Mouse (Mus musculus): Measurements from ENCODE around the gene Ccser1.
"Not testable (repeated sequence)": the region's sequence is repeated elsewhere in the genome, so short reads cannot be mapped to it uniquely, and the experiment has no call there.

The Ccser1 gene

GRCm38 (mm10) chr6:61746346-61746745 is 566.2 kb downstream of the Ccser1 start:
- no peak for DNase-seq

- no peak for DNase-seq
Measured at GRCm38 (mm10) chr6:61762135-61762534, 582.0 kb downstream of the Ccser1 start.

- no peak for DNase-seq
Measured at GRCm38 (mm10) chr6:61763379-61763778, 583.3 kb downstream of the Ccser1 start.

GRCm38 (mm10) chr6:61765801-61766200 is 585.7 kb downstream of the Ccser1 start:
- no peak for DNase-seq

GRCm38 (mm10) chr6:61767151-61767550 is 587.0 kb downstream of the Ccser1 start:
- DNase-seq = peak; percentile 6

GRCm38 (mm10) chr6:61786706-61787105 is 606.6 kb downstream of the Ccser1 start:
- no peak for DNase-seq

- DNase-seq = no peak
Measured at GRCm38 (mm10) chr6:61800889-61801288, 620.8 kb downstream of the Ccser1 start.

GRCm38 (mm10) chr6:61805481-61805880 is 625.4 kb downstream of the Ccser1 start:
- DNase-seq = no peak

- DNase-seq = no peak
Measured at GRCm38 (mm10) chr6:61817716-61818115, 637.6 kb downstream of the Ccser1 start.

- no peak for DNase-seq
Measured at GRCm38 (mm10) chr6:61876302-61876701, 696.2 kb downstream of the Ccser1 start.

- no peak for DNase-seq
Measured at GRCm38 (mm10) chr6:61898238-61898637, 718.1 kb downstream of the Ccser1 start.

GRCm38 (mm10) chr6:61902715-61903114 is 722.6 kb downstream of the Ccser1 start:
- DNase-seq = no peak

GRCm38 (mm10) chr6:61912896-61913295 is 732.8 kb downstream of the Ccser1 start:
- DNase-seq = no peak

GRCm38 (mm10) chr6:61931622-61932021 is 751.5 kb downstream of the Ccser1 start:
- no peak for DNase-seq

GRCm38 (mm10) chr6:61936656-61937055 is 756.5 kb downstream of the Ccser1 start:
- DNase-seq = no peak

- no peak for DNase-seq
Measured at GRCm38 (mm10) chr6:61939236-61939635, 759.1 kb downstream of the Ccser1 start.

GRCm38 (mm10) chr6:61953703-61954102 is 773.6 kb downstream of the Ccser1 start:
- DNase-seq = no peak

GRCm38 (mm10) chr6:61976878-61977277 is 796.8 kb downstream of the Ccser1 start:
- DNase-seq = peak; percentile 2

- DNase-seq = no peak
Measured at GRCm38 (mm10) chr6:61978379-61978778, 798.3 kb downstream of the Ccser1 start.

- no peak for DNase-seq
Measured at GRCm38 (mm10) chr6:62014374-62014773, 834.2 kb downstream of the Ccser1 start.

- no peak for DNase-seq
Measured at GRCm38 (mm10) chr6:62044454-62044853, 864.3 kb downstream of the Ccser1 start.

- not testable (repeated sequence) for DNase-seq
Measured at GRCm38 (mm10) chr6:62045042-62045441, 864.9 kb downstream of the Ccser1 start.

GRCm38 (mm10) chr6:62055276-62055675 is 875.2 kb downstream of the Ccser1 start:
- DNase-seq = no peak

- no peak for DNase-seq
Measured at GRCm38 (mm10) chr6:62066363-62067023, 886.4 kb downstream of the Ccser1 start.

GRCm38 (mm10) chr6:62067024-62067380 is 886.9 kb downstream of the Ccser1 start:
- no peak for DNase-seq
